Mouse (Mus musculus): ENCODE results near the gene Fam184b. TPM values are rescaled to one million over a fixed set of nuclear protein-coding genes. Genes with fewer than 3 reads are reported as not detected.

Fam184b gene
- polyA plus RNA-seq, 1 experiment from 2014 or later = 0.45 TPM

- H3K27ac ChIP-seq (ENCODE audit: low read depth, low read length) = no peak overlapping the region
- no peaks in the 10 kb centered on the region for H3K36me3 ChIP-seq (ENCODE audit: control insufficient read depth, insufficient read depth, low read length)
- 78% methylated on average over 8 of the region's 8 CpGs for WGBS
- H3K27me3 ChIP-seq (replicated peaks; ENCODE audit: control insufficient read depth, insufficient read depth, low read length) = no peaks in the 10 kb centered on the region
- H3K4me1 ChIP-seq (replicated peaks; ENCODE audit: control insufficient read depth, insufficient read depth, low read length) = no peaks in the 10 kb centered on the region
- no peak for ATAC-seq (replicated peaks; ENCODE audit: low FRiP score)
- DNase-seq (ENCODE audit: low spot score) = no peak
- no peak overlapping the region for H3K4me3 ChIP-seq (ENCODE audit: low read depth, low read length)
- H3K9ac ChIP-seq (ENCODE audit: low read depth, low read length) = no peak overlapping the region
- H3K9me3 ChIP-seq (ENCODE audit: control insufficient read depth, low read length) = no peaks in the 10 kb centered on the region
- no peak overlapping the region for H3K4me2 ChIP-seq
These were observed 54.8 kb downstream of the Fam184b start for GRCm38 (mm10) chr5:45584601-45585000.

- ATAC-seq (replicated peaks; ENCODE audit: low FRiP score) (no peak), DNase-seq (ENCODE audit: low spot score) (no peak)
- no peaks in the 10 kb centered on the region for H3K36me3 ChIP-seq (ENCODE audit: control insufficient read depth, insufficient read depth, low read length)
- H3K9me3 ChIP-seq (ENCODE audit: control insufficient read depth, low read length) = no peaks in the 10 kb centered on the region
- H3K27ac ChIP-seq (ENCODE audit: low read depth, low read length) = no peak overlapping the region
- no peaks in the 10 kb centered on the region for H3K4me1 ChIP-seq (replicated peaks; ENCODE audit: control insufficient read depth, insufficient read depth, low read length)
- H3K9ac ChIP-seq (ENCODE audit: low read depth, low read length) = no peak overlapping the region
- WGBS = 64% methylated on average over 10 of the region's 10 CpGs
- H3K27me3 ChIP-seq (replicated peaks; ENCODE audit: control insufficient read depth, insufficient read depth, low read length) = no peaks in the 10 kb centered on the region
- no peak overlapping the region for H3K4me2 ChIP-seq
- H3K4me3 ChIP-seq (ENCODE audit: low read depth, low read length) = no peak overlapping the region
These were observed 59.1 kb downstream of the Fam184b start for GRCm38 (mm10) chr5:45580279-45580678.

- H3K4me1 ChIP-seq (replicated peaks; ENCODE audit: control insufficient read depth, insufficient read depth, low read length) = no peaks in the 10 kb centered on the region
- 84% methylated on average over 1 of the region's 1 CpGs for WGBS
- DNase-seq (ENCODE audit: low spot score) = no peak
These were observed 62.0 kb downstream of the Fam184b start for GRCm38 (mm10) chr5:45577376-45577775.

GRCm38 (mm10) chr5:45576716-45577115 lies 62.7 kb downstream of the Fam184b start:
- WGBS = 77% methylated on average over 3 of the region's 3 CpGs

More at GRCm38 (mm10) chr5:45577376-45577775, 62.0 kb downstream of the Fam184b start:
- H3K9me3 ChIP-seq (ENCODE audit: control insufficient read depth, low read length) = no peaks in the 10 kb centered on the region
- no peak overlapping the region for H3K4me3 ChIP-seq (ENCODE audit: low read depth, low read length)
- no peak overlapping the region for H3K9ac ChIP-seq (ENCODE audit: low read depth, low read length)
- no peak overlapping the region for H3K27ac ChIP-seq (ENCODE audit: low read depth, low read length)
- ATAC-seq (replicated peaks; ENCODE audit: low FRiP score) = no peak
- no peaks in the 10 kb centered on the region for H3K36me3 ChIP-seq (ENCODE audit: control insufficient read depth, insufficient read depth, low read length)
- no peaks in the 10 kb centered on the region for H3K27me3 ChIP-seq (replicated peaks; ENCODE audit: control insufficient read depth, insufficient read depth, low read length)
- no peak overlapping the region for H3K4me2 ChIP-seq

GRCm38 (mm10) chr5:45572816-45573215 lies 66.6 kb downstream of the Fam184b start:
- Histone ChIP-seq H3K27me3 (replicated peaks; ENCODE audit: control insufficient read depth, insufficient read depth, low read length) (no peaks in the 10 kb centered on the region), H3K27ac (ENCODE audit: low read depth, low read length) (no peak overlapping the region), H3K36me3 (ENCODE audit: control insufficient read depth, insufficient read depth, low read length) (no peaks in the 10 kb centered on the region), H3K4me3 (ENCODE audit: low read depth, low read length) (no peak overlapping the region), H3K4me1 (replicated peaks; ENCODE audit: control insufficient read depth, insufficient read depth, low read length) (no peaks in the 10 kb centered on the region), H3K9me3 (ENCODE audit: control insufficient read depth, low read length) (no peaks in the 10 kb centered on the region), H3K9ac (ENCODE audit: low read depth, low read length) (no peak overlapping the region), H3K4me2 (no peak overlapping the region)
- no peak for DNase-seq (ENCODE audit: low spot score)
- no peak for ATAC-seq (replicated peaks; ENCODE audit: low FRiP score)
- WGBS = 61% methylated on average over 5 of the region's 5 CpGs

More at GRCm38 (mm10) chr5:45576716-45577115, 62.7 kb downstream of the Fam184b start:
- Histone ChIP-seq H3K4me1 (replicated peaks; ENCODE audit: control insufficient read depth, insufficient read depth, low read length) (no peaks in the 10 kb centered on the region), H3K4me2 (no peak overlapping the region), H3K27me3 (replicated peaks; ENCODE audit: control insufficient read depth, insufficient read depth, low read length) (no peaks in the 10 kb centered on the region), H3K9ac (ENCODE audit: low read depth, low read length) (no peak overlapping the region), H3K9me3 (ENCODE audit: control insufficient read depth, low read length) (no peaks in the 10 kb centered on the region), H3K4me3 (ENCODE audit: low read depth, low read length) (no peak overlapping the region), H3K27ac (ENCODE audit: low read depth, low read length) (no peak overlapping the region), H3K36me3 (ENCODE audit: control insufficient read depth, insufficient read depth, low read length) (no peaks in the 10 kb centered on the region)
- DNase-seq (ENCODE audit: low spot score) (no peak), ATAC-seq (replicated peaks; ENCODE audit: low FRiP score) (no peak)

GRCm38 (mm10) chr5:45565829-45566228 lies 73.6 kb downstream of the Fam184b start:
- no peaks in the 10 kb centered on the region for H3K4me1 ChIP-seq (replicated peaks; ENCODE audit: control insufficient read depth, insufficient read depth, low read length)
- 77% methylated on average over 1 of the region's 1 CpGs for WGBS
- ATAC-seq (replicated peaks; ENCODE audit: low FRiP score) = no peak
- H3K4me3 ChIP-seq (ENCODE audit: low read depth, low read length) = no peak overlapping the region
- H3K27ac ChIP-seq (ENCODE audit: low read depth, low read length) = no peak overlapping the region
- H3K9ac ChIP-seq (ENCODE audit: low read depth, low read length) = no peak overlapping the region
- no peaks in the 10 kb centered on the region for H3K27me3 ChIP-seq (replicated peaks; ENCODE audit: control insufficient read depth, insufficient read depth, low read length)
- H3K4me2 ChIP-seq = no peak overlapping the region
- DNase-seq (ENCODE audit: low spot score) = no peak
- no peaks in the 10 kb centered on the region for H3K9me3 ChIP-seq (ENCODE audit: control insufficient read depth, low read length)
- H3K36me3 ChIP-seq (ENCODE audit: control insufficient read depth, insufficient read depth, low read length) = no peaks in the 10 kb centered on the region

- H3K4me3 ChIP-seq (ENCODE audit: low read depth, low read length) = no peak overlapping the region
- WGBS = 46% methylated on average over 6 of the region's 6 CpGs
- no peak overlapping the region for H3K27ac ChIP-seq (ENCODE audit: low read depth, low read length)
- no peak overlapping the region for H3K9ac ChIP-seq (ENCODE audit: low read depth, low read length)
- H3K27me3 ChIP-seq (replicated peaks; ENCODE audit: control insufficient read depth, insufficient read depth, low read length) = no peaks in the 10 kb centered on the region
- H3K9me3 ChIP-seq (ENCODE audit: control insufficient read depth, low read length) = no peaks in the 10 kb centered on the region
- DNase-seq (ENCODE audit: low spot score) (no peak), ATAC-seq (replicated peaks; ENCODE audit: low FRiP score) (no peak)
- no peaks in the 10 kb centered on the region for H3K36me3 ChIP-seq (ENCODE audit: control insufficient read depth, insufficient read depth, low read length)
- no peaks in the 10 kb centered on the region for H3K4me1 ChIP-seq (replicated peaks; ENCODE audit: control insufficient read depth, insufficient read depth, low read length)
- no peak overlapping the region for H3K4me2 ChIP-seq
These were observed 75.4 kb downstream of the Fam184b start for GRCm38 (mm10) chr5:45564054-45564453.

- no peak overlapping the region for H3K9ac ChIP-seq (ENCODE audit: low read depth, low read length)
- 70% methylated on average over 1 of the region's 1 CpGs for WGBS
- no peaks in the 10 kb centered on the region for H3K9me3 ChIP-seq (ENCODE audit: control insufficient read depth, low read length)
- no peak overlapping the region for H3K4me2 ChIP-seq
- no peaks in the 10 kb centered on the region for H3K36me3 ChIP-seq (ENCODE audit: control insufficient read depth, insufficient read depth, low read length)
- no peak overlapping the region for H3K27ac ChIP-seq (ENCODE audit: low read depth, low read length)
- ATAC-seq (replicated peaks; ENCODE audit: low FRiP score) (no peak), DNase-seq (ENCODE audit: low spot score) (no peak)
- no peaks in the 10 kb centered on the region for H3K27me3 ChIP-seq (replicated peaks; ENCODE audit: control insufficient read depth, insufficient read depth, low read length)
- no peak overlapping the region for H3K4me3 ChIP-seq (ENCODE audit: low read depth, low read length)
- H3K4me1 ChIP-seq (replicated peaks; ENCODE audit: control insufficient read depth, insufficient read depth, low read length) = no peaks in the 10 kb centered on the region
These were observed 89.8 kb downstream of the Fam184b start for GRCm38 (mm10) chr5:45549586-45549985.

- DNase-seq (ENCODE audit: low spot score) (no peak), ATAC-seq (replicated peaks; ENCODE audit: low FRiP score) (no peak)
- Histone ChIP-seq H3K9ac (ENCODE audit: low read depth, low read length) (no peak overlapping the region), H3K4me1 (replicated peaks; ENCODE audit: control insufficient read depth, insufficient read depth, low read length) (no peaks in the 10 kb centered on the region), H3K4me2 (no peak overlapping the region), H3K27me3 (replicated peaks; ENCODE audit: control insufficient read depth, insufficient read depth, low read length) (no peaks in the 10 kb centered on the region), H3K4me3 (ENCODE audit: low read depth, low read length) (no peak overlapping the region), H3K9me3 (ENCODE audit: control insufficient read depth, low read length) (no peaks in the 10 kb centered on the region), H3K36me3 (ENCODE audit: control insufficient read depth, insufficient read depth, low read length) (no peaks in the 10 kb centered on the region), H3K27ac (ENCODE audit: low read depth, low read length) (no peak overlapping the region)
- WGBS = 72% methylated on average over 5 of the region's 5 CpGs
These were observed 96.0 kb downstream of the Fam184b start for GRCm38 (mm10) chr5:45543374-45543773.

Measured in liver, embryonic 11.5 days (tissue).